Mouse (Mus musculus): ENCODE results near the gene Dzip3. TPM values are rescaled to one million over a fixed set of nuclear protein-coding genes. Genes with fewer than 3 reads are reported as not detected.

The Dzip3 gene
- total and polyA plus RNA-seq, 3 experiments, result 22.4 to 22.8 TPM; not detected in 1

DNA sequence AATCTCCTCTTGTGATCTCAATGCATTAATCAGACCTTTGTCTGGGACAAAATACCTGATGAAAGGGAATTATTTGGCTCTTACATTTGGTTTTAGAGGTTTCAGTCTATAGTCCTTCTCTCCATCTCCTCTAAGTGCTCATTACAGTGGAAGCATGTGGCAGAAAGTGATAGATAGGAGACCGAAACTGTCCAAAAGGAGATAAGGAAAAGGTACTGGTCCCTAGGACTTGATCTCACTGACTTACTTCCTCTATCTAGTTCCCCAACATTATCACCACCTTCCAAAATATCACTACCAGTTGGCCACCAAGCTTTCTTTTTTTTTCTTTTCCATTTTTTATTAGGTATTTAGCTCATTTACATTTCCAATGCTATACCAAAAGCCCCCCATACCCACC lies 82.8 kb downstream of the Dzip3 start:
- DNase-seq (ENCODE audit: low read depth, low spot score), result peak; percentile 62

DNA sequence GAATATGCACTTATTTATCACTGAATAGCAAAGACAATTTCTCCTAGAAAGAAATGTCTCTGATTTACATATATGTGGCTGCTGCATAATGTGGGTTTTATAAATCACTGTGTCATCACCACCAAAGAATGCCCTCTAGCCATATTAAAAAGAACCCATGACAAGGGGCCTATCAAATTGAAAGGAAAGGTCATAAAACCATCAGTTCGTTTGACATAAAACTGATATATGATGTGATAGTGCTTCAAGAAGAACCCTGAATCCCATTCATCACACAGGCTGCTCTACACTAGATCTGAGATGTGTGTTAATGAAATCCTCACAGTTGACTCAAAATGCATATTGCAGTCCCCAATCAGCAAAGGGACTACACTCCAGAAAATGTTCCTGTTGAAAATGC lies 94.1 kb downstream of the Dzip3 start:
- H3K9me3 ChIP-seq (replicated peaks; ENCODE audit: insufficient read depth, low read length), result no peaks in the 10 kb centered on the region
- TF ChIP-seq RAD21 (IDR thresholded peaks at IDR 0.05; ENCODE audit: low read depth, low read length) (no peak), MAFK (IDR thresholded peaks at IDR 0.05; ENCODE audit: borderline replicate concordance, low read depth, low read length) (no peak)
- H3K36me3 ChIP-seq (ENCODE audit: control insufficient read depth in 1 of 2, insufficient read depth in 2 of 2, low read length in 2 of 2), result no peaks in the 10 kb centered on the region
- H3K4me3 ChIP-seq (ENCODE audit: control insufficient read depth in 1 of 2, insufficient read depth in 1 of 2, low read depth in 2 of 2, low read length in 2 of 2), result no peak overlapping the region
- H3K27ac ChIP-seq (ENCODE audit: control insufficient read depth, low read depth, low read length), result no peak overlapping the region
- H3K9ac ChIP-seq (ENCODE audit: control insufficient read depth, low read depth, low read length, poor library complexity, severe bottlenecking), result no peak overlapping the region
- no peak for DNase-seq (ENCODE audit: low read depth, low spot score)
- H3K27me3 ChIP-seq (ENCODE audit: control insufficient read depth in 1 of 2, insufficient read depth in 2 of 2, low read length in 2 of 2), result no peaks in the 10 kb centered on the region
- H3K79me2 ChIP-seq (ENCODE audit: control insufficient read depth, insufficient read depth, low read length, poor library complexity), result no peaks in the 10 kb centered on the region
- H3K4me1 ChIP-seq (ENCODE audit: control insufficient read depth in 1 of 2, insufficient read depth in 2 of 2, low read length in 2 of 2), result no peaks in the 10 kb centered on the region

More for the DNA sequence above, 82.8 kb downstream of the Dzip3 start:
- H3K36me3 ChIP-seq (ENCODE audit: control insufficient read depth in 1 of 2, insufficient read depth in 2 of 2, low read length in 2 of 2), result peaks cover 0 to 31% of the 10 kb centered on the region in 2 experiments; a peak in 2 of 4 replicates
- H3K79me2 ChIP-seq (ENCODE audit: control insufficient read depth, insufficient read depth, low read length, poor library complexity), result no peaks in the 10 kb centered on the region
- TF ChIP-seq MAFK (IDR thresholded peaks at IDR 0.05; ENCODE audit: borderline replicate concordance, low read depth, low read length), result no peak
- peak; percentile 82 for TF ChIP-seq ZNF384 (IDR thresholded peaks at IDR 0.05; ENCODE audit: low read depth, low read length)
- TF ChIP-seq MYC (IDR thresholded peaks at IDR 0.05; ENCODE audit: low read depth, low read length), result peak; percentile 77; the same call in 1 of the 2 replicates
- no peak for TF ChIP-seq UBTF (IDR thresholded peaks at IDR 0.05; ENCODE audit: borderline replicate concordance, insufficient read depth, low read depth, low read length)
- no peak for TF ChIP-seq POLR2AphosphoS5 (IDR thresholded peaks at IDR 0.05; ENCODE audit: borderline replicate concordance, low read depth, low read length)
- 0 out of 2 replicates have a peak, but pooled peaks have one; percentile 22 for TF ChIP-seq MYB (IDR thresholded peaks at IDR 0.05; ENCODE audit: low read depth, low read length)
- no peak for TF ChIP-seq MEF2A (IDR thresholded peaks at IDR 0.05; ENCODE audit: extremely low read depth, insufficient replicate concordance, low read depth, low read length, poor library complexity, severe bottlenecking)
- peak; percentile 95 for TF ChIP-seq TCF12 (IDR thresholded peaks at IDR 0.05; ENCODE audit: low read depth, low read length)
- TF ChIP-seq HCFC1 (IDR thresholded peaks at IDR 0.05; ENCODE audit: low read depth, low read length), result no peak
- peak; percentile 67 for TF ChIP-seq ETS1 (IDR thresholded peaks at IDR 0.05; ENCODE audit: low read depth, low read length)
- TF ChIP-seq E2F4 (IDR thresholded peaks at IDR 0.05; ENCODE audit: borderline replicate concordance, low read depth, low read length), result no peak
- no peak for TF ChIP-seq ZMIZ1 (IDR thresholded peaks at IDR 0.05; ENCODE audit: low read depth, low read length)
- no peak for TF ChIP-seq JUND (IDR thresholded peaks at IDR 0.05; ENCODE audit: low read depth, low read length)
- TF ChIP-seq RCOR1 (IDR thresholded peaks at IDR 0.05; ENCODE audit: low read depth, low read length), result peak; percentile 84
- TF ChIP-seq NRF1 (IDR thresholded peaks at IDR 0.05; ENCODE audit: insufficient read depth, low read depth, low read length, poor library complexity, severe bottlenecking), result no peak
- peak; percentile 94 for TF ChIP-seq GATA1 (IDR thresholded peaks at IDR 0.05; ENCODE audit: low read depth, low read length)
- TF ChIP-seq BHLHE40 (IDR thresholded peaks at IDR 0.05; ENCODE audit: borderline replicate concordance, low read depth, low read length), result no peak
- no peak for TF ChIP-seq CHD1 (IDR thresholded peaks at IDR 0.05; ENCODE audit: low read depth, low read length)
- no peak for TF ChIP-seq MAZ (IDR thresholded peaks at IDR 0.05; ENCODE audit: low read depth, low read length)
- TF ChIP-seq MAX (IDR thresholded peaks at IDR 0.05; ENCODE audit: low read length), result no peak
- no peak for TF ChIP-seq TBP (IDR thresholded peaks at IDR 0.05; ENCODE audit: low read depth, low read length)
- TF ChIP-seq SIN3A (IDR thresholded peaks at IDR 0.05; ENCODE audit: low read length), result no peak
- no peak; the same call in 1 of the 2 replicates for TF ChIP-seq CHD2 (IDR thresholded peaks at IDR 0.05; ENCODE audit: low read length)
- no peak for TF ChIP-seq CTCF (IDR thresholded peaks at IDR 0.05 in 2 of 3, conservative IDR thresholded peaks at IDR 0.05 in 1 of 3; ENCODE audit: control insufficient read depth in 1 of 3, insufficient read depth in 1 of 3, low read depth in 2 of 3, low read length in 3 of 3, poor library complexity in 1 of 3, severe bottlenecking in 1 of 3)
- no peak for TF ChIP-seq POLR2A (IDR thresholded peaks at IDR 0.05; ENCODE audit: control insufficient read depth in 1 of 2, insufficient read depth in 1 of 2, low read depth in 1 of 2, low read length in 2 of 2, poor library complexity in 1 of 2)
- TF ChIP-seq GABPA (IDR thresholded peaks at IDR 0.05; ENCODE audit: low read depth, low read length), result no peak
- no peak for TF ChIP-seq USF1 (IDR thresholded peaks at IDR 0.05; ENCODE audit: low read depth, low read length)
- no peak for TF ChIP-seq NELFE (IDR thresholded peaks at IDR 0.05; ENCODE audit: low read depth, low read length)
- TF ChIP-seq EP300 (IDR thresholded peaks at IDR 0.05; ENCODE audit: low read depth in 1 of 2, low read length in 2 of 2), result peak; percentile 90 to 95
- no peak for TF ChIP-seq POLR2AphosphoS2 (IDR thresholded peaks at IDR 0.05; ENCODE audit: low read length)
- TF ChIP-seq USF2 (IDR thresholded peaks at IDR 0.05; ENCODE audit: borderline replicate concordance in 1 of 2, insufficient read depth in 1 of 2, low read depth in 1 of 2, low read length in 2 of 2), result no peak
- peak; percentile 77 for TF ChIP-seq TAL1 (IDR thresholded peaks at IDR 0.05; ENCODE audit: low read length)
- no peak for TF ChIP-seq ZC3H11A (IDR thresholded peaks at IDR 0.05; ENCODE audit: low read depth, low read length)
- H3K9ac ChIP-seq (ENCODE audit: control insufficient read depth, low read depth, low read length, poor library complexity, severe bottlenecking), result no peak overlapping the region
- no peaks in the 10 kb centered on the region for H3K27me3 ChIP-seq (ENCODE audit: control insufficient read depth in 1 of 2, insufficient read depth in 2 of 2, low read length in 2 of 2)
- no peaks in the 10 kb centered on the region for H3K9me3 ChIP-seq (replicated peaks; ENCODE audit: insufficient read depth, low read length)
- no peak overlapping the region for H3K4me3 ChIP-seq (ENCODE audit: control insufficient read depth in 1 of 2, insufficient read depth in 1 of 2, low read depth in 2 of 2, low read length in 2 of 2)
- peaks cover 11 to 13% of the 10 kb centered on the region in 2 experiments for H3K4me1 ChIP-seq (ENCODE audit: control insufficient read depth in 1 of 2, insufficient read depth in 2 of 2, low read length in 2 of 2)
- no peak overlapping the region for H3K27ac ChIP-seq (ENCODE audit: control insufficient read depth, low read depth, low read length)
